Mouse (Mus musculus): ENCODE measurements around the gene Abca17.

Abca17 gene

DNA sequence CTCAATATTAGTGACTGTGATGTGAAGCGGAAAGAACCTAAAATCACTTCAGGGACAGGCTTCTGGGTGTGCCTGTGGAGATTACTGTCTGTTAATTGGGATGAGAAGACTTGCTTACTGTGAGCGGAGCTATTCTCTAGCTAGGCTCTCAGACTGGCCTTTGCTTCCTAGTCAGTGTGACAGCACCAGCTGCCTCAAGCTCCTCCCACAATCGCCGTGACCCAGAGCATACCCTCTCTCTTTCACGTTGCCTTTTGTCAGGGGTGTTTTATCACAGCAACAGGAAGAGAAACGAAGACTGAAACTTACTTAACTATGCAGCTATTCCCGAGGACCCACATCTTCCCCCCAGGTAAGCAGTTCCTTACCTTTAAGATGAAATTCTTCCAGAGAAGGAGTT is 4.0 kb downstream of the Abca17 start:
- DNase-seq (ENCODE audit: low read depth, low spot score) = no peak

DNA sequence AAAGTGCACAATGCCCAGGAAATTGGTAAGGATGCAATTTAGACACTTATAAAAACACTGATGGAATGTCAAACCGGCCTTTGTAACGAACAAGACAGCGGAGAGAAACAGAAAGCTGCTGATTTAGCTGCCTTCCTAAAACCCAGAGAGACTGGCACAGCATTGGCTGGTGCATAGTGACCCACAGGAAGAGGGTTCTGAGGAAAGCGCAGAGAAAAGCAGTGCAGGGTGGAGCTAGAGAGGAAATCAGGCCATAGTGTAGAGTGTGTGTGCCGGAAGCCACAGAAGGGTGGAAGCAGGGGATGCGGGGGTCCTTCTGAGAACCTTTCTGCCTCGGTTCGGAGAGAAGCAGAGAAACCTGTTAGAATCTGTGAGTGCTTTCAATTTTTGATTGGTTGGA is 6.2 kb downstream of the Abca17 start:
- no peak for DNase-seq (ENCODE audit: low read depth, low spot score)

DNA sequence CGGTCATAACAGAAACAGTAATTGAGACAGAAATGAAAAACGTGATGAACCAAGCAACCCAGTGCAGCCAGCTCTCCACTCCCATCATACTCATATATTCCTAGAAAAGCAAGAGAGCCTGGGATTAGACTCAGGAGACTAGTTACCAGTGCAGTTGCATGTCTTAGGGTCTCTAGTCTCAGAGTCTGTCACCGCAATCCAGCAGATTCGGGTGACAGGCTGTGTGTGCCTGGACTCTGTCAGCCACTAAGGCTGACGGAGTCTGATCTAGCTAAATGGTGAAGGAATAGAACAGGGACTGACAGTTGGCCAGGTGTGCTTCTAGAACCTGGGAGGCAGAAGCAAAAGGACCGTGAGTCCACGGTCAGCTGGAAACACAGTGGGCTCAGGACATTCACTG is 23.2 kb downstream of the Abca17 start:
- DNase-seq (ENCODE audit: low read depth, low spot score) = no peak

DNA sequence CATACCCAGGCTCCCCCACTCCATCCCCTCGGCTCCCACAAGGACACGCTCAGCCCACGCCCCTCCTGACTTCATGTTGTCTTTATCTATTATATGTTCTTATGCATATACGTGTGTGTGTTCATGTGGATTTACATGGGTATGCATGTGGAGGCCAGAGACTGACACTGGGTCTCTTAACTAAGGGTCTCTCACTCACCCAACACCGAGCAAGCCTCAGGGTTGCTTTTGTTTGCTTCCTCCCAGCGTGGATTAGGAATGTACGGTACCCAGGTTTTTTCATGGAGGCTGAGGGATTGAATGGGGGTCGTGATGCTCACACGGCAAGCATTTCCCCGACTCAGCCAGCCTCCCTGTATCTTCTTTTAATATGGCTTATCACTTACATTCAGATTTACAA is 25.8 kb downstream of the Abca17 start:
- DNase-seq (ENCODE audit: low read depth, low spot score) = no peak

DNA sequence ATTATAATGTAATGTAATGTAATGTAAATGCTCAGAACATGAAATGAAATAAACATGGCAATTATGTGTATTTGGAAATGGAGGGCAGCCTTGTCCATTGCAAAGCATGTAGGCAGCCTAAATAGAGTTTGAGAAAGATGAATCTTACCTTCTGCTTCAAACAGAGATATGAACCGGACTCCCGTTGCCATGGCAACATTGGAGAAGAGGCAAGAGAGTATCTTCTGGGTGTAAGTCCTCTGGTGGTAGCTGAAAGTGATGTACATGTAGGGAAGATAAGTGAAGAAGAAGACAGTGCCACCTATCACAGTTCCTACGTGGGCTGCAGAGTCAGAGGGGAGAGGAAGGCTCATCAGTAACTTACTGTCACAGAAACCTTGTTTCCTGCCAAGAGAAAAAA is 30.0 kb downstream of the Abca17 start:
- DNase-seq (ENCODE audit: low read depth, low spot score) = no peak

DNA sequence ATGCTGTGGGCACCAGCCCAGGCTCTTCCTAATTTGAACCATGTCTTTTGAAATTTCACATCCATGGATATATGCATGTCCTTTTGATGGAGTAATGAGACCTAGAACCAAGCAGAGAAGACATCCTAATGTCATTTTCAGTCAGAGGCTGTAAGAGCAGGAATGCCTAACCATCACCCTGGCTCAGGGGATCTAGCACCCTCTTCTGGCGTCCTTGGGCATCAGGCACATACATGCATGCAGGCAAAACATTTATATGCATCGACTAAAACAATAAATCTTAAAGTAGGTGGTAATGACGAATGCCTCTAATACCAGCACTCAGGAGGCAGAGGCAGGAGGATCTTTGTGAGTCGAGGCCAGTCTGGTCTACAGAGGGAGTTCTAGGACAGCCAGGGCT is 43.4 kb downstream of the Abca17 start:
- DNase-seq (ENCODE audit: low read depth, low spot score) = peak; percentile 6

DNA sequence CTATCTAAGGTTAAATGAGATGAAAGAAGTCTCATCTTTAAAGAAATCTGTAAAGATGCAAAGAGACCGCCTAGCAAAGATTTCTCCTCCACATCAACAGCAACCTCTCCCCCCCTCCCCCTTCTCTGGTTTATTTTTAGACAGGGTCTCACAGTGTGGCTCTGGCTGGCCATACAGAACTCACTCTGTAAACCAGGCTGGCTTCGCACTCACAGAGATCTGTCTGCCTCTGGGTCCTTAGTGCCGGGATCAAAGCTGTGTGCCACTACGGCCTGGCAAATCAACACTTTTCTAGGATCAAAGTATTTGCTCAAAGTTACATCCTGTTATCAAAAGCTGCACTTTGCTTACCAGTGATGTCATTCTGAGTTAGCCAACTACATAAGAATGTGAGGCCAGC is 50.2 kb downstream of the Abca17 start:
- DNase-seq (ENCODE audit: low read depth, low spot score) = no peak

DNA sequence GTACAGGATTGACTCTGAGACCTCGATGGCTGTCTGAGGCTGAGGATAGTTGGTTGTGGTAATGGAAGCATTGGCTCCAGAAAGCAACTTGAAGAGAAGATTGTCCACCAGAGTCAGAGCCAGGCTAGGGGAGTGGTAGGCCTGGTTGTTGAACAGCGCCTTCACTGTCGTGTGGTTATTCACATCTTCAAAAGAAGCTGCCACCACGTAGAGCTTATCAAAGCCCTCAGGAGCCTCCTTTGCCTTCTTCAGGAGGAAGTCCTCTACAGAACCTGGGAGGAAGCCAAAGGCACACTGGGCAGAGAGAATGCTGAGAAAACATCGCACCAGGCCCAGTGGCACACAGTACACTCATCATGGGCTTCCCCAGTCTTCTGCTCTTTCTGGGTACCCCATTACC is 61.5 kb downstream of the Abca17 start:
- DNase-seq (ENCODE audit: low read depth, low spot score) = no peak

DNA sequence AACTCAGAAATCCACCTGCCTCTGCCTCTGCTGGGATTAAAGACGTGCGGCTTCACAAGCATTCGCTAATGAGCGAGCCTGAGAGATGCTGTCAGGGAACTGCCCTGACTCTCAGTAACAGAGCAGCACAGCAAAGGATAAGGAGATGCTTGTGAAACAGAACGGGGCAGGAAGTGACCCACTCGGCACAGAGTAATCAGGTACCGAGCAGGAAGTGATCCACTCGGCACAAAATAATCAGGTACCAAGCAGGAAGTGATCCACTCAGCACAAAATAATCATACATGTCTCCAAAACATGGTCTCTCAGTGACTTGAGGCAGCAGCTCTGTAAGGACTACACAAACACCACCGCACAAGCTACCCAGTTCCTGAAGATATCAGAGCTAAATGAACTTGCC is 62.4 kb downstream of the Abca17 start:
- DNase-seq (ENCODE audit: low read depth, low spot score) = no peak

DNA sequence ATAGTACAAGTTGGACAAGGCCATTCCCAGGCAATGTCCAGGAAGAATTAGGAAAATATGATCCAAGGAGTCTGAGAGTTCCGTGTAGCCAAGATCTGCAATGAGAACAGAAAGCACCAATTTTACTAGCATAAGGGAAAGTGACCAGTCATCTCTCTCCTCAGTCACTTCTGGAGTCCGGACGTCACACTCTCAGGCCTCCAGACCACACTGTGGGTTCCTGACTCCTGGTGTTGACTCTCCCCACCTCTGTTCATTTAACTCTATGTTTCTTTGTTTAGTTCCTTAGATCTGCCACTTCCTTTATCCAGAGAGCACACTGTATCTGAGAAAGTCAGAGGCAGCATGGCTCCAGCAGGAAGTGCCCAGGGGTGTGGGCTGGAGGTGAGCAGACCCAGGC is 65.2 kb downstream of the Abca17 start:
- DNase-seq (ENCODE audit: low read depth, low spot score) = no peak

DNA sequence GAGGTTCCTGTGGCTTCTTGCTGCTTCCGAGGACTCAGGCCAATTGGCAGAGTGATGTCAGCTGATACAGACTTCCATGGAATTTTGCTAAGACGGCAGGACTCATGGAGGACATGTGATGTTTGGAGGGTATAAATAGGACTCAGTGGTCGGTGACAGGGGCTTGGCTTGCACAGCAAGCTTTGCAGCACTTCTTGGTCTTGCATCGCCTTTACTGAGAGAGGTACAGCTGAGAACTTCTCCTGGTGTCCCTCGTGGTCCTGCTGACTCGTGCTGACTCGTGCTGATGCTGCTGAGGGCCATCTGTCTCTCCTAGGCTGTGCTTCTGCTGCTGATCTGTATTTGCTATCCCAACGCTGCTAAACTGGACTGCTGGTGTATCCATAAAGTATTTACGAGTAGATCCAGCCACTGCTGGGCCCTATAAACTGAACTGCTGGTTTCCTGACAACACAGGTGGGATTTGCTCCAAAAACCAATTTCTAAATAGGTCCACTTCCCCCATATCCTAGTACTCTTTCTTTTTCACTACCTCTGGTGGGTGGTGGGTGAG is 67.5 kb downstream of the Abca17 start:
- DNase-seq (ENCODE audit: low read depth, low spot score) = no peak

DNA sequence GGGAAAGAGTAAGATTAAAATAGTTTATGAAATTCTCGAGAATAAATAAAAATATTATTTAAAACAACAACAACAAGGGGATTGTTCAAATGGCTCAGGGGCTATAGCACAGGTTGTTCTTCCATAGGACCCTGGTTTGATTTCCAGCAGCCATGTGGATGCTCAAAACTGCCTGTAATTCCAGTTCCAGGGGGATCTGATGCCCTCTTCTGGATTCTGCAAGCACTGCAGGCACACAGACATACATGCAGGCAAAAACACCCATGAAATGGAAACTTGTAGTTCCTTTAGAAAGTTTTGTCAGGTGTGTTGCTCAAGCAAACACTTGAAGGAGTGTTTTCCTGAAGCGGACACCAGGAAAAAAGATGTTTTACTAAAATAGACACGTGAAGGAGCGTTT is 68.2 kb downstream of the Abca17 start:
- DNase-seq (ENCODE audit: low read depth, low spot score) = peak; percentile 6

DNA sequence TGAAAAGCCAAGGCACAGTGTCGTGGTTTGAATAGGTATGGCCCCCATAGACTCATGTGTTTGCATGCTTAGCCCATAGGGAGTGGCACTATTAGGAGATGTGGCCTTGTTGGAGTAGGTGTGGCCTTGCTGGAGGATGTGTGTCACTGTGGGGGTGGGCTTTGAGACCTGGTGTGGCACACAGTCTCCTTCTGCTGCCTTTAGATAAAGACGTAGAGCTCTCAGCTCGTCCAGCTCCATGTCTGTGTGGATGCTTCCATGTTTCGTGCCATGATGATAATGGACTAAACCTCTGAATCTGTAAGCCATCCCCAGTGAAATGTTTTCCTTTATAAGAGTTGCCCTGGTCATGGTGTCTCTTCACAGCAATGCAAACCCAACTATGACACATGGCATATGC is 71.0 kb downstream of the Abca17 start:
- no peak for DNase-seq (ENCODE audit: low read depth, low spot score)

DNA sequence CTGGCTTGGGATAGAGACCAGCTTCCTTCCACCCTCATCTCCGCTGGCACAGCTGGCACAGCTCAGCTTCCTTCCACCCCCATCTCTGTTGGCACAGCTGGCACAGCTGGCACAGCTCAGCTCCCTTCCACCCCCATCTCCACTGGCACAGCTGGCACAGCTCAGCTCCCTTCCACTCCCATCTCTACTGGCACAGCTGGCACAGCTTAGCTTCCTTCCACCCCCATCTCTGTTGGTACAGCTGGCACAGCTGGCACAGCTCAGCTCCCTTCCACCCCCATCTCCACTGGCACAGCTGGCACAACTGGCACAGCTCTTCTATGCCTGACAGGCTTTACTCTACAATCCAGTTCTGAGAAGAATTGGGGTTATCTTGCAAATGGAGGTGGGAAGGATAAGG is 83.7 kb downstream of the Abca17 start:
- no peak for DNase-seq (ENCODE audit: low read depth, low spot score)

DNA sequence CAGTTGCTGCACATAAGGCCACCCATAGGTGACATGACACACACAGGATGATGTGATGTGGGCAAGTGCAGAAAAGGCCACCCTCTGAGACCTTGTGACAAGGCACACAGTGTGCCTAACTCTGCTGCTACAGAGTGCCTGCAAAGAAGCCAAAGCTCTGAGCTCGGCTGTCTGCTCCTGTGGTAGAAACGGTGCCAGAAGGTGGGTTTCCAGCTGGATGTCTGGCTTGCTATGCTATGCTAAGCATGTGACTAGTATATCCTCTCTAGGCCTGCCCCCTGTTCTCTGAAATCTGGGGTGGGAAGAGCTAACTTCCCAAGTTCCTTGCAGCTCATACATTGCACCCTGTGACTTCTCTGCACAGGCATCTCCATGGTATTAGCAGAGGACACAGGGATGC is 86.1 kb downstream of the Abca17 start:
- DNase-seq (ENCODE audit: low read depth, low spot score) = no peak

DNA sequence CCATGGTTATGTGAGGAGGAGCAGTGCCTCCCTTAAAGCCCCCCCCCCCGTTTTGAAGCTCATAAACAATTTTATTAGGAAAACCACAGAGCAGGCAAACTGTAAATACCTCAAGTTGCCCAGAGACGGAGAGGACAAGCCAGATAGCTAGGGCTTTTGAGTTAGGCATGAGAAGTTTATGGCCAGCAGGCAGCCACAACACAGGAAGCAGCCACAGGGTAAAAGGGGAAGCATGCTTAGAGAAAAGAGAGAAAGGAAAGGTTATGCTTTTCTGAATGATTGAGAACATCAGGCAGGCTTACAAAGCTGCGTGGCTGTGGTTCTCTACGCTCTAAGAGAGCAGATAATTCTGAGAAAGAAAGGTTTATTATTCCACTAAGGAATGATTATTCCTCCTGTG is 90.4 kb downstream of the Abca17 start:
- no peak for DNase-seq (ENCODE audit: low read depth, low spot score)

DNA sequence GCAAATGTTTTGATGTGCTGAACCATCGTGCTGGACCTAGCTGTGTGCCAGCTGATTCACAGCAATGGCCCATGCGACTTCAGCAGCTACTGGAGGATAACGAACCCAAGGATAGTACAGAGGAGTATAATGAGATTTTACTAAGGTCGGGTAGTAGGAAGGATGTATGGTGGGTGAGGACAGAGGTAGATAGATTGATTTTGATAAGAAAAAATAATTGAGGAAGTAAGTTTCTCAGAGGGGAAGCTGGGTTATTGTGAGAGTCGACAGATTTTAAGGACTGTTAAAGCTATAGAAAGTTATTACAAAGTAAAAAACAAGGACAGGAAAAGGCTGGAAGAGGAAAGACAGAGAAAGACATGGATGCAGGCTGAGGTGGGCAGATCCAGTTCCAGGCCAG is 91.2 kb downstream of the Abca17 start:
- DNase-seq (ENCODE audit: low read depth, low spot score) = no peak

DNA sequence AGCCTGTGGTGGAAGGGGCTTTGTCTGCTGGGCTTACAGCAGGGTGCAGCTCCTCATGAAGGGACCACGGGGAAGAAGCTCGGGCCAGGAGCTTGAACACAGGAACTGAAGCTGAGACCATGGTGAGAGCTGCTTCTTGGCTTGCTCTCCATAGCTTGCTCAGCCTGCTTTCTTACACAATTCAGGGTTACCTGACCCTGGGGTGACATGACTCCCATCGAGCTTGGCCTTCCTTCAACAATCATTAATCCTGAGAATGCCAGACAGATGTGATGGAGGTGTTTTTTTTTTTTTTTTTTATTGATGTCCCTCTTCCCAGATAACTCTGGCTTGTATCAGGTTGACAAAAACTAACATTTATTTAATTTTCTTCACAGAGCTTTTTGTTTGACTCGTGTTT is 91.9 kb downstream of the Abca17 start:
- DNase-seq (ENCODE audit: low read depth, low spot score) = no peak

DNA sequence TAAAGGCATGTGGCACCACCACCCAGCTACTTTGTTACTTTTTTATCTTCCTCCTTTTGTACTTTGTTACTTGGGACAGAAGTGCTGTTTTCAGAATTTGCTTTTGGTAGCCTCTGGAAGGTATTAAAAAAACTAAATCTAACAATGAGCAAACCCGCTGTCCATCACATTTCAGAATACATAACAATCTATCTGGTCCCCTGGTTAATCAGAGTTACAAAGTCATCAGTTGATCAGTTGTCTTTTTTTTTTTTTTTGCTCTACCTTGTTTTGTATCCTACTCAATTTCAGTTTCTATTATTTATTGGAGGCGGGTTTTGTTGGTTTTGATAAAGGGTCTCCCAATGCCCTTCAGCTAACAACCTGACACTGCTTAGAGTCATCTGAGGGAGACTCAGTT is 98.5 kb downstream of the Abca17 start:
- DNase-seq (ENCODE audit: low read depth, low spot score) = no peak

DNA sequence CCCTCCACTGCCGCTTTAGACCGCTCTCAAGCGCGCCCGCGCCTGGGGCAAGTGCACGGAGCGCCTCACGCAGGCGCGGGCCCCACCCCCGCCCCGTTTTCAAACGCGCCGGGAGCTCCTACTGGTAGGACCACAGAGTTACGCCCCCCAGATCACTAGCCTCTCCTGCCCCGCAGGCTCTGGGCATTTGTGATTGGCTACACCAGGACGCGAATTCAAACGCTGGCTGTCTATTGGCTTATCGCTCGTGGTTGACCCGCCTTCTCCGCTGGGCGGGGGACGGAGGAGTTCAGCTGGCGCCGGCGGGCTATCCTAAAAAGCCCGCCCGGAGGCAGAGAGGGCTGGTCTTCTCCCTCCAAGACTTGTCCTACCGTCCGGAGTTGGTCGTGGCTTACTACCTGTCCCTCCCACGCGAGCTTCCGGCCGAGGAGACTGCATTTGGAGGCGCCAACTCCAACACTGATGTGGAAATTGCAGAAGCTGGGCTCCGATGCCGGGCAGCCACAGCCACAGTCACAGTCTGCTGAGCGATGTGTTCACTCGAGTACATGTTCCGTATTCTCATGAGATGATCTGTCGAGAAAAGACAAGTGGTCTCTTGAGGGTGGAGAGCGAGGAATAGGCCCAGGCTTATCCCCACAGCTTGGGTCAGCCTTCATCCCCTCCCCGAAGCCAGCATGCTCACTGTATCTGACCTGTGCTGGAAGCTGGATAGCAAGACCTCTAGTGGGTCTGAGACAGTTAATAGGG is 99.4 kb downstream of the Abca17 start, which contains the start of gene Ccnf:
TSS of gene Ccnf (minus strand) at position 165 of the 750 bp plus-strand sequence.
- DNase-seq (ENCODE audit: low read depth, low spot score) = peak; percentile 98

DNA sequence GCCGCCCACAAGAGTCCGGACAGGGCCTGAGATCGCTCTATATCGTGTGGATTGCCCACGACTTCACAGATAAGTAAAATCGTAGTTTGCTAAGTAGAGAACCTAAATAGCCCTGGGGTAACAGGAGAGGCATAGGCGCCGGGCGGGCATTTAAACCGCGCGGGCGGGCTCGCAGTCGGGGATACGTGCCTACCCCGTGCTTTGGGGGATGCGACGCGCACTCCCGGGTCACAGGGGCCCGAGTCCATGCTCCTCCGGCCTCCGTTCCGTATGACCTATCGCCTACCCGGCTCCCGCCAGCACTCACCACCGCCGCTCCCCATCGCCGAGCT is 99.9 kb downstream of the Abca17 start:
- DNase-seq (ENCODE audit: low read depth, low spot score) = no peak

DNA sequence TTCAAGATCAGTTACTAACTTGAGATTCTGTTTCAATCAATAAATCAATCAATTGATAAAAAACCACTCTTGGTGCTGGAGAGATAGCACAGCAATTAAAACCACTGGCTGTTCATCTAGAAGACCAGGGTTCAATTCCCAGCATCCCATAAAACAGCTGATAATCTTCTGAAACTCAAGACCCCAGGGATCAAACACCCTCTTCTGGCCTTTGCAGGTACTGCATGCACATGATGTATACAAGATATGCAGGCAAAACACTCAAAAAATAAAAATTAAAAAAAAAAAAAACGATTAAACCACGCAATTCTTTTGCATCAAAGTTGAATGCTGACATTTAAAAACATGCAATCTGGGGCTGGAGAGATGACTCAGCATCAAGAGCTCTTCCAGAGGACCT is 102.2 kb downstream of the Abca17 start:
- no peak for DNase-seq (ENCODE audit: low read depth, low spot score)

DNA sequence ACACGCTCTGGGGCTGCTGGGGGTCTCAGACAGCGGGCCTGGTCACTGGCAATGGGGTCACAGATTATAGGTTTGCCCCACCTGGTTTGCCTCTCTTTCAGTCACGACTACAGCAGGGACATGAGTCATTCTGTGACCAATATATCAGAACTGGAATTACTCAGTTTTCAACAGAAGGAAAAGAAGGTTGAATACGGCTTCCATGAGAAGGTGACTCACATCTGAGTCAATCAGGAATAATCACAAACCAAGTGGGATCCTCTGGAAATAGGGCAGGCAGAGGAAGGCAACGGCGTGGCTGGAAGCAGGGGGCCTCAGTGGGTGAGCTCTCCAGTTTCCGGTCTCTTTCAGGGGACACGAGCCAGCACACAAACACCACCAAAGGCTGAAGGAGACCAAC is 106.8 kb downstream of the Abca17 start:
- no peak for DNase-seq (ENCODE audit: low read depth, low spot score)
